In the genomic region with DNA sequence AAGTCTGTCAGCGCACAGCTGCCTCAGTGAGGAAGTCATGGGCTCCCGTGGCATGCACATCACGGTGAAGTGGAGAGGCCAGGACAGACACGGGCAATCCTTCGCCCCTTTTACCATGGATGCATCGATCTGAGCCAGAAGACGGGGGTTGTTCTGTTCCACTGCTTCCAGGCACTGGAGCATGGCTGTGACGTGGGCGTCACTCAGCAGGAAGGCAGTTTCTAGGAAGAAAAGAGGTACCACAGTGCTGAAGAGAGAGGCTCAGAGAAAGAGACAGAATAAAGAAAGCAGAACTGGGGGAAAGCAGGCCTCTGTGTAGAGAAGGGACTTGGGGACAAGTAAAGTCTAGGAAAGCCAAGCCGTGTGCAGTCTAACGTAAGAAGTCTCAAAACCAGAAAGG, we compare ENCODE assay signal across 21 mouse cellular contexts. TPM values are rescaled to one million over a fixed set of nuclear protein-coding genes. Genes with fewer than 3 reads are reported as not detected.
"Had no signal": no experiment of that assay in that cellular context is flagged by ENCODE, and none has a peak within 500 bp of the region (broad histone marks: within the 10 kb centered on the region; RNA-seq: fewer than 3 reads in every experiment).

No protein-coding gene starts in this region.

- DNase-seq: liver, postnatal 0 days; lung, adult 2 months; lung, postnatal 14 days; lung, postnatal 36 days; right cerebral cortex, postnatal 25 days; thymus, adult 2 months; thymus, postnatal 25 days; thymus, postnatal 4 days had no signal

- H3K27ac ChIP-seq: liver, embryonic 15.5 days; lung, embryonic 15.5 days; macrophage; midbrain, embryonic 13.5 days; midbrain, embryonic 15.5 days; neural tube, embryonic 12.5 days; stomach, embryonic 15.5 days; stomach, postnatal 0 days had no signal

- H3K4me3 ChIP-seq: liver, embryonic 15.5 days; lung, embryonic 15.5 days; megakaryocyte, embryonic 14.5 days; midbrain, embryonic 13.5 days; midbrain, embryonic 15.5 days; neural tube, embryonic 12.5 days; stomach, embryonic 15.5 days had no signal

RNA-seq across cellular contexts. Expression of gene Smbd1, which starts 36.8 kb away (rescaled TPM):
- total RNA-seq: megakaryocyte progenitor cell, adult 5-6 weeks; midbrain, postnatal 0 days; monocyte, adult 5-6 weeks; neutrophil, adult 5-6 weeks had no signal

RNA-seq across cellular contexts. Expression of gene Muc20, which starts 49.9 kb away (rescaled TPM):
- total RNA-seq: megakaryocyte progenitor cell, adult 5-6 weeks; monocyte, adult 5-6 weeks had no signal
